Mouse (Mus musculus) lung, postnatal 10 days (tissue): ENCODE measurements around the gene B3gat3.
"Not testable (repeated sequence)": the region's sequence is repeated elsewhere in the genome, so short reads cannot be mapped to it uniquely, and the experiment has no call there.

Experiments used
- DNase-seq: peaks from one replicate; pipeline ENCODE4 v3.0.0; 2021

B3gat3 gene

GRCm38 (mm10) chr19:8920073-8920736 is at the start of gene B3gat3:
Gene B3gat3, plus strand, starts transcription at chr19:8920374.
- DNase-seq: peak; percentile 98

- not testable (repeated sequence) for DNase-seq
Measured at GRCm38 (mm10) chr19:8870381-8870780, 49.8 kb upstream of the B3gat3 start.

- peak; percentile 21 for DNase-seq
Measured at GRCm38 (mm10) chr19:8870838-8871237, 49.3 kb upstream of the B3gat3 start.

- DNase-seq: peak; percentile 99
Measured at GRCm38 (mm10) chr19:8871267-8872186, 48.6 kb upstream of the B3gat3 start, which contains the start of gene Ubxn1. Gene Ubxn1, plus strand, starts transcription at chr19:8871496.

GRCm38 (mm10) chr19:8872266-8872840 is 47.8 kb upstream of the B3gat3 start:
- no peak for DNase-seq

DNA sequence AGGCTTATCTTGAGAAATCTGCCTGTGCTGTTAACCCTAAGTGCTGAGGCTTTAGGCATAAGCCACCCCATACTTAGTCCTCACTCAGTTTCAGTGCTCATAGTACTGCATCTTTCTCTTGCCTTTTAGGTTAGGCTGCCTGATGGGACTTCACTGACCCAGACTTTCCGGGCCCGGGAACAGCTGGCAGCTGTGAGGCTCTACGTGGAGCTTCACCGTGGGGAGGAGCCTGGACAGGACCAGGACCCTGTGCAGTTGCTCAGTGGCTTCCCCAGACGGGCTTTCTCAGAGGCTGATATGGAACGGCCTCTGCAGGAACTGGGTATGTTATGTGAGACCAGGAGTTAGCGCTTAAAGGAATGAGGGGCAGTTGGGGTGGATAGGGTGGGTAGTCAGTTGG is 45.1 kb upstream of the B3gat3 start:
- no peak for DNase-seq

DNA sequence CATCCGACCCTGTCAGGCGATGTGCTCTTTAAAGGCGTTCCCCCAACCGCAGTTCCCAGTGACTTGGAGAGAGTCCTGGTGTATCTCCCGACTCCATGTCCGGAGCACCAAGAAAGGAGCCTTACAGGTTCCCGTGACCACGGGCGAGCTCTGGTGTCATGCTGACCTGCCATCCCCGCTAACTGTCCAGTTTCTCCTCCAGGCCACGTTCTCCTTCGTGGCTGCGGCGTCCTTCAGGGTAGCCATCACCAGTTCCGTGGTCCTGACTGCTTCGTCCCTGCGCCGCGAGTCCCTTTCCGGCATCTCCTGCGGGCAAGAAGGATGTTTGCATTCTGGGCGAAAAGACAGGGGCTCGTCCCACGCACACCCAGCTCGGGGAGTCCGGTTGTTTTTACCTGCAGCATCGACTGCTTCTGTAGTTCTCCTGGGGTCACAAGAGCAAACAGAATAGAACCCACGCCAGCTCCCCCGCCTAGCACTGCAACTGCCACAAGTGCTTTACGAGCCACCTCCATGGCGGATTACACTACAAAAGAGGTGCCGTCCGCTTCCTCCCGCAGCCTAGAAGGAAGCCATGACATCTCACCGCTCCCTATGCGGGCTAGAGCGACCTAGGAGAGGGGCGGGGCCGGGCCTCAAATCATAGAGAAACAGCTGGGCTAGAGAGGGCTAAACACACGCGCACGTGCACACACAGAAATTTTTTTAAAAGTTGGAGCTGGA is 39.7 kb upstream of the B3gat3 start, which contains the start of gene Uqcc3:
Uqcc3 (minus strand) TSS at position 613 of the 723 bp plus-strand sequence.
- DNase-seq: peak; percentile 95

GRCm38 (mm10) chr19:8881034-8881392 is 39.2 kb upstream of the B3gat3 start:
- DNase-seq: no peak

- no peak for DNase-seq
Measured at GRCm38 (mm10) chr19:8883616-8884015, 36.6 kb upstream of the B3gat3 start, which contains the start of the genes Lbhd1 and Gm49403. Gene Lbhd1, plus strand, starts transcription at chr19:8883732. Gene Gm49403, plus strand, starts transcription at chr19:8883930.

DNA sequence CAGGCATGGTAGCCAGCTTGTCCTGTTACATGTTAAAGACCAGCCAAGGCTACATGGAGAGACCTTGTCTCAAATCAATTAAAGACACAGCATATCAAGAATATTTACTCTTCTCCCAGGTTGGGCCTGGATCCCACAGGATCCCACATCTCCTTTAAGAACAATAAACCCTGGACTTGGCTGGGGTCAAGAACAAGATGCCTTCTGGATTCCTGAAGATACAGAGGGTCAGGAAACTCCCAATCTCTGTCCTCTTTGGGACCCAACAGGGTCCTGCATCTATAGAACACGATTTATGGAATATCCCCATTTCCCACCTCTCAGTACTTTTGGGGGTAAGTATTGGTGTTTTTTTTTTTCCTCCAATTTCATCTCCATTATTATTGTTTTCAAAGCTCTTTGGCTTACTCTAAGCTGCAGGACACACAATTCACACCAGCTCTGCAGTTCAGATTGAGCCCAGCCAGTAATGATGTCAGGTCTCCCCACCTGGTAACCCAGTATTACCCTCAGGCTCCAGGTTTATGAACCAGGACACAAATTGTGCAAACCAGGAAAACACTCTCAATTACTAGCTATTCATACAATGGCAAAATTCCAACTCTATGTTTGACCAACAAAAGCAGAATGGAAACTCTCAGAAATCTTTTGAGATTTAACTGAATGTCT is 33.1 kb upstream of the B3gat3 start:
- no peak for DNase-seq

GRCm38 (mm10) chr19:8887585-8888463 is 32.4 kb upstream of the B3gat3 start:
- DNase-seq: no peak

DNA sequence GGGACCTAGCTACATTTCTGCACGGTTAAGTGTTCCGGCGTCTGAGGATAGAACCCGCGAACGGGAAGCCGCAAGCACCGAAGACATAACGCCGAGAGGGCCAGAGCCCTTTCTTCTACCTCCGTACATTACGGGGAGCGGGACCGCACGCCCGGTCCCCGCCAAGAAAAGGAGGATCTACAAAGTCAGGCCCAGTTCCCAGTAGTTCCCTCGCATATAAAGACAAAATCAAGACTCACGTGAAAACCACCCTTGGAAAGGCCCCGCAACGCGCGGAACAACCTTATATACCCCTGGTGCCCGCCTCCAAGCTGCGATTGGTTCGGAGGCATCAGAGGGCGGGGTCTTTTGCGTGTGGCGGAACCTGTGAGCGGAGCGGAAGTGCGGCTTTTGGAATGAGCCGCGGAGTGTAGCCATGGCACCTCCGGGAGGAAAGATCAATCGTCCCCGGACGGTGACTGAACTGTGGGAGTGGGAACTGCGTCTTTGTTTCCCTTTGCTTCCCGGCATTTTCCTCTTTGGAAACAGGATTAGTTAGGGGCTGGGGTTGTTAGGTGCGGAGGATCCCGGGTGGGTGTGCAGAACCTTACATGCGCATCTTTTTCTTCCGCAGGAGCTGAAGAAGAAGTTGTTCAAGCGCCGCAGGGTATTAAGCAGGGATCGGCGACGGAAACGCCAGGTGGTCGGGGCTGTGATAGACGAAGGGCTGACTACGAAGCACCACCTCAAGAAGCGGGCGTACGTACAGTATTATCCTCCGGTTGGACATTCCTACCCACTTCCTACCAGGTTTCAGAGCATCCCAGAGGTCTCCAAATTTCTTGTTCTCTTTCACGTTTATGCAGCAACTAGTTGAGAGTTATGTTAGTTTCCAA is 31.4 kb upstream of the B3gat3 start, which contains the start of the genes 1810009A15Rik and Gm49416:
1810009A15Rik (plus strand) TSS at position 343 of the 875 bp plus-strand sequence.
Gm49416 (plus strand) TSS at position 416 of the 875 bp plus-strand sequence.
- DNase-seq: peak; percentile 98

DNA sequence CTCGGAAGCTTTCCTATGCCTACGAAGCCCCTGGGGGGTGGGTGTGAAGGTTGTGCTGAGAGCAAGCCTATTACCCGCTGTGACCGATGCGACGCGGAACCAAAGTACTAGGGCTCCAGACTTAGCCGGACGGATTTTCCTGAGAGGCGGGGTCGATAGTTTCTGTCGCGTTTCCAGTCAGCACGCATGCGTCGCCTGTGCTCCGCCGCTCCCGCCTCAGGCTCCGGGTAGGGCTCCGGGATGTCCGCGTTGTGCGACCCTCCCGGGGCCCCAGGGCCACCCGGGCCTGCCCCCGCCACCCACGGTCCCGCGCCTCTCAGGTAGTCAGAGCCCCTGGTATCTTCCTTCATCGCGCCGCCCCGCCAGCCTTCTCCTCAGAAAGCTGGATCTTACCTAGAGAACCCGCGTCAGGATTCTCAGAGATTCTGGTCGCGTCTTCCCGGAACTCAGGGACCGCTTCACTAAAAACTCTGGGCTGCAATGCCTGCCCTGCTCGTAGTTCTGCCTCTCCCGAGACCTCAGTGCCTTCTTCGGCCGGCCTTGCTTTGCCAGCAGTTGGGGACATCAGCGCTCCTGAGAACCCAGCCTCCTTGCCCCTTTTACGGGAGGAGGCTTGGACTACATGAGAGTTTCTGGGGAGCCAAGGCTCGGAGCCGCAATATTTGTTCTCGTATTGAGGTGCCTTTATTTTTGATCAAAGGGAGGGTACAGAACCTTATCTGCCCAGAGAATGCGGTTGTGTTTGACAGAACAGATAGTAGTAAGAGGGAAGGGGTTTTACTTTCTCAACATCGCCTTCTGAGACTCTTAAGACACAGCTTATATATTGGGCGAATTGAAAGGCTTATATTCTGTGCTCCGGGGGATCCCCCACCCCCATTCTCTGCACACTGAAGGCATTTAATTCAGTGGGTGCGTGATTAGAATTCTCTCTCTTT is 27.1 kb upstream of the B3gat3 start, which contains the start of gene Ints5:
Ints5 (plus strand) TSS at position 177 of the 938 bp plus-strand sequence.
- DNase-seq: peak; percentile 92

- DNase-seq: no peak
Measured at GRCm38 (mm10) chr19:8895397-8895960, 24.7 kb upstream of the B3gat3 start.

DNA sequence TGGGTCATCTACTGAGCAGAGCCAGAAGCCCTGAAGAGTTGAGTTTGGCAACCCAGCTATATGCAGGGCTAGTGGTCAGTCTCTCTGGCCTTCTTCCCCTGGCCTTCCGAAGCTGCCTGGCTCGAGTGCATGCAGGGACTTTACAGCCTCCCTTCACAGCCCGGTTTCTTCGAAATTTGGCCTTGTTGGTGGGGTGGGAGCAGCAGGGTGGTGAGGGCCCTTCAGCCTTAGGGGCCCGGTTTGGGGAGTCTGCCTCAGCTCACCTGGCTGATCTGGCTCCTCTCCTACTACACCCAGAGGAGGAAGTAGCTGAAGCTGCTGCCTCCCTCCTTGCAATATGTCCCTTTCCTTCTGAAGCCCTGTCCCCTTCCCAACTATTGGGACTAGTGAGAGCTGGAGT is 23.9 kb upstream of the B3gat3 start:
- DNase-seq: not testable (repeated sequence)

DNA sequence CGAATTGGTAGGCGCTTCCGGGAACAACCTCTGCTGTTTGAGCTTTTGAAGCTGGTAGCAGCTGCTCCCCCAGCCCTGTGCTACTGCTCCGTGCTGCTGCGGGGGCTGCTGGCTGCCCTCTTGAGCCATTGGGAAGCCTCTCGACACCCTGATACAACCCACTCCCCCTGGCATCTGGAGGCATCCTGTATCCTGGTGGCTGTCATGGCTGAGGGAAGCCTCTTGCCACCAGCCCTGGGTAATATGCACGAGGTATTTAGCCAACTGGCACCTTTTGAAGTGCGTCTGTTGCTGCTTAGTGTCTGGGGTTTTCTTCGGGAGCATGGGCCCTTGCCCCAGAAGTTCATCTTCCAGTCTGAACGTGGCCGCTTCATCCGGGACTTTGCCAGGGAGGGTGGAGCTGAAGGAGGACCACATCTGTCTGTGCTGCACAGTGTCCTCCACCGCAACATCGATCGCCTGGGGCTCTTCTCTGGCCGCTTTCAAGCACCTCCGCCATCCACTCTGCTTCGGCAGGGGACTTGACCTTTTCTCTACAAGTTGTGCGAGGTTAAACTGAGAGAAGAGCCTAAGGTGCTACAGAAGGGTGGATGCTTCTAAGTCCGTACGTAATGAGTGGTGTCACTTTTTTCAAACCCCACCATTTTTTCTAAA is 22.8 kb upstream of the B3gat3 start:
- DNase-seq: peak; percentile 78

DNA sequence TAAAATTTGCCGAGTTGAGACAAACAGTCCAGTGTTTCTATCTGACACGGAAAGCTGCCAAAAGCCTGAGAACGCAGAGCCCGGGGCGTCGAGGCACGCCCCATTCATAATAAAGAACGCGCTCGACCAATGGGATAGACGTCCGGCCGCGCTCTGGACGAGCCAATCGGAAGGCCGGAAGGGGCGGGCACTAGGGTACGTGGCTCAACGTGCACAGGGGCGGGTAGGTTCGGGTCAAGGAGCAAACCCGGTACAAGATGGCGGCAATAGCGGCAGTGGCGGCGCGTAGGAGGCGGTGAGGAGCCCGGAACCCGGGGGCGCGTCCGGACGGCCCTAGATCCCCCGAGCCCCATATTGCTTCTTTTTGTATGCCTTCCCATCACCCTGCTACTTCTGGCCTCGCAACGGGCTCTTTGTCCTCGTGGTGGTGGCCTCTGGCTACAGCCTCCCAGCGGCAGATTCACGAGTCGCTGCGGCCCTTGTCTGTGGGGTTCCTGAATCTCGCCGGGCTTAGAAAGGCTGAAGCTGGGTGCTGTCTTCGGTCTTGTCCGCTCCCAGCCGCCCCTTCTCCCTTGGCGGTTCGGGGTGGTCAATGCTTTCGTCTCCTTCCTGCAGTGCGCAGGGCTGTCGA is 22.2 kb upstream of the B3gat3 start, which contains the start of gene Ganab:
Ganab (plus strand) TSS at position 207 of the 631 bp plus-strand sequence.
- DNase-seq: peak; percentile 98
